Mouse (Mus musculus): ENCODE data around the gene 4931422A03Rik. TPM values are rescaled to one million over a fixed set of nuclear protein-coding genes. Genes with fewer than 3 reads are reported as not detected.
"Not testable (repeated sequence)": the region's sequence is repeated elsewhere in the genome, so short reads cannot be mapped to it uniquely, and the experiment has no call there.

The 4931422A03Rik gene
- polyA plus RNA-seq, 1 experiment from 2014 or later = 2.2 TPM

- H3K27me3 ChIP-seq (ENCODE audit: control insufficient read depth, insufficient read depth, low read length) = no peaks in the 10 kb centered on the region
- no peak overlapping the region for H3K4me2 ChIP-seq (ENCODE audit: low read depth, low read length)
- no peaks in the 10 kb centered on the region for H3K36me3 ChIP-seq (ENCODE audit: control insufficient read depth, insufficient read depth, low read length)
- no peak for ATAC-seq (ENCODE audit: insufficient read depth, low FRiP score)
- 30% methylated on average over 16 of the region's 16 CpGs for WGBS
- no peak overlapping the region for H3K9ac ChIP-seq (ENCODE audit: low read length)
- H3K9me3 ChIP-seq (replicated peaks; ENCODE audit: control insufficient read depth, low read length) = no peaks in the 10 kb centered on the region
- no peak overlapping the region for H3K4me3 ChIP-seq (replicated peaks; ENCODE audit: low read length)
- H3K4me1 ChIP-seq (ENCODE audit: control insufficient read depth, insufficient read depth, low read length) = no peaks in the 10 kb centered on the region
- no peak overlapping the region for H3K27ac ChIP-seq (ENCODE audit: low read length)
These were observed 25.3 kb downstream of the 4931422A03Rik start for GRCm38 (mm10) chr2:104002711-104003413.

- no peak for ATAC-seq (ENCODE audit: insufficient read depth, low FRiP score)
- no peak overlapping the region for H3K9ac ChIP-seq (ENCODE audit: low read length)
- H3K4me2 ChIP-seq (ENCODE audit: low read depth, low read length) = no peak overlapping the region
- no peaks in the 10 kb centered on the region for H3K4me1 ChIP-seq (ENCODE audit: control insufficient read depth, insufficient read depth, low read length)
- H3K9me3 ChIP-seq (replicated peaks; ENCODE audit: control insufficient read depth, low read length) = no peaks in the 10 kb centered on the region
- H3K4me3 ChIP-seq (replicated peaks; ENCODE audit: low read length) = no peak overlapping the region
- H3K27ac ChIP-seq (ENCODE audit: low read length) = no peak overlapping the region
- no peaks in the 10 kb centered on the region for H3K36me3 ChIP-seq (ENCODE audit: control insufficient read depth, insufficient read depth, low read length)
- WGBS = 75% methylated on average over 4 of the region's 4 CpGs
- H3K27me3 ChIP-seq (ENCODE audit: control insufficient read depth, insufficient read depth, low read length) = no peaks in the 10 kb centered on the region
These were observed 26.3 kb downstream of the 4931422A03Rik start for GRCm38 (mm10) chr2:104001861-104002260.

GRCm38 (mm10) chr2:104001076-104001475 is 27.1 kb downstream of the 4931422A03Rik start:
- H3K4me2 ChIP-seq (ENCODE audit: low read depth, low read length) = no peak overlapping the region
- ATAC-seq (ENCODE audit: insufficient read depth, low FRiP score) = no peak
- H3K9me3 ChIP-seq (replicated peaks; ENCODE audit: control insufficient read depth, low read length) = no peaks in the 10 kb centered on the region
- no peak overlapping the region for H3K4me3 ChIP-seq (replicated peaks; ENCODE audit: low read length)
- no peaks in the 10 kb centered on the region for H3K36me3 ChIP-seq (ENCODE audit: control insufficient read depth, insufficient read depth, low read length)
- 24% methylated on average over 2 of the region's 2 CpGs for WGBS
- no peaks in the 10 kb centered on the region for H3K27me3 ChIP-seq (ENCODE audit: control insufficient read depth, insufficient read depth, low read length)
- no peaks in the 10 kb centered on the region for H3K4me1 ChIP-seq (ENCODE audit: control insufficient read depth, insufficient read depth, low read length)
- no peak overlapping the region for H3K27ac ChIP-seq (ENCODE audit: low read length)
- no peak overlapping the region for H3K9ac ChIP-seq (ENCODE audit: low read length)

- no peak overlapping the region for H3K27ac ChIP-seq (ENCODE audit: low read length)
- H3K4me3 ChIP-seq (replicated peaks; ENCODE audit: low read length) = no peak overlapping the region
- H3K27me3 ChIP-seq (ENCODE audit: control insufficient read depth, insufficient read depth, low read length) = no peaks in the 10 kb centered on the region; the same call in 1 of the 2 replicates
- H3K9ac ChIP-seq (ENCODE audit: low read length) = no peak overlapping the region
- no peaks in the 10 kb centered on the region for H3K9me3 ChIP-seq (replicated peaks; ENCODE audit: control insufficient read depth, low read length)
- H3K36me3 ChIP-seq (ENCODE audit: control insufficient read depth, insufficient read depth, low read length) = no peaks in the 10 kb centered on the region
- WGBS = 38% methylated on average over 17 of the region's 17 CpGs
- ATAC-seq (ENCODE audit: insufficient read depth, low FRiP score) = no peak
- no peaks in the 10 kb centered on the region for H3K4me1 ChIP-seq (ENCODE audit: control insufficient read depth, insufficient read depth, low read length)
- H3K4me2 ChIP-seq (ENCODE audit: low read depth, low read length) = no peak overlapping the region
These were observed 35.4 kb downstream of the 4931422A03Rik start for GRCm38 (mm10) chr2:103992618-103993332.

- WGBS = 65% methylated on average over 9 of the region's 9 CpGs
- Histone ChIP-seq H3K9ac (ENCODE audit: low read length) (no peak overlapping the region), H3K27me3 (ENCODE audit: control insufficient read depth, insufficient read depth, low read length) (no peaks in the 10 kb centered on the region; the same call in 1 of the 2 replicates), H3K4me3 (replicated peaks; ENCODE audit: low read length) (no peak overlapping the region), H3K4me1 (ENCODE audit: control insufficient read depth, insufficient read depth, low read length) (no peaks in the 10 kb centered on the region), H3K4me2 (ENCODE audit: low read depth, low read length) (no peak overlapping the region), H3K27ac (ENCODE audit: low read length) (no peak overlapping the region), H3K9me3 (replicated peaks; ENCODE audit: control insufficient read depth, low read length) (no peaks in the 10 kb centered on the region), H3K36me3 (ENCODE audit: control insufficient read depth, insufficient read depth, low read length) (no peaks in the 10 kb centered on the region)
- no peak for ATAC-seq (ENCODE audit: insufficient read depth, low FRiP score)
These were observed 36.0 kb downstream of the 4931422A03Rik start for GRCm38 (mm10) chr2:103992162-103992561.

GRCm38 (mm10) chr2:103991303-103991702 is 36.9 kb downstream of the 4931422A03Rik start:
- no peak for ATAC-seq (ENCODE audit: insufficient read depth, low FRiP score)
- H3K9ac ChIP-seq (ENCODE audit: low read length) = no peak overlapping the region
- H3K27ac ChIP-seq (ENCODE audit: low read length) = no peak overlapping the region
- H3K27me3 ChIP-seq (ENCODE audit: control insufficient read depth, insufficient read depth, low read length) = no peaks in the 10 kb centered on the region; the same call in 1 of the 2 replicates
- no peaks in the 10 kb centered on the region for H3K36me3 ChIP-seq (ENCODE audit: control insufficient read depth, insufficient read depth, low read length)
- H3K4me1 ChIP-seq (ENCODE audit: control insufficient read depth, insufficient read depth, low read length) = no peaks in the 10 kb centered on the region
- no peaks in the 10 kb centered on the region for H3K9me3 ChIP-seq (replicated peaks; ENCODE audit: control insufficient read depth, low read length)
- H3K4me2 ChIP-seq (ENCODE audit: low read depth, low read length) = no peak overlapping the region
- H3K4me3 ChIP-seq (replicated peaks; ENCODE audit: low read length) = no peak overlapping the region

GRCm38 (mm10) chr2:103989724-103990123 is 38.4 kb downstream of the 4931422A03Rik start:
- no peak for ATAC-seq (ENCODE audit: insufficient read depth, low FRiP score)

GRCm38 (mm10) chr2:103987595-103987994 is 40.6 kb downstream of the 4931422A03Rik start:
- not testable (repeated sequence) for H3K27ac ChIP-seq (ENCODE audit: low read length); H3K9me3 ChIP-seq (replicated peaks; ENCODE audit: control insufficient read depth, low read length); H3K27me3 ChIP-seq (ENCODE audit: control insufficient read depth, insufficient read depth, low read length); H3K4me1 ChIP-seq (ENCODE audit: control insufficient read depth, insufficient read depth, low read length); H3K4me3 ChIP-seq (replicated peaks; ENCODE audit: low read length); H3K4me2 ChIP-seq (ENCODE audit: low read depth, low read length); H3K9ac ChIP-seq (ENCODE audit: low read length); H3K36me3 ChIP-seq (ENCODE audit: control insufficient read depth, insufficient read depth, low read length); ATAC-seq (ENCODE audit: insufficient read depth, low FRiP score)
- 61% methylated on average over 7 of the region's 8 CpGs for whole genome bisulfite sequencing

More at GRCm38 (mm10) chr2:103989724-103990123, 38.4 kb downstream of the 4931422A03Rik start:
- H3K27me3 ChIP-seq (ENCODE audit: control insufficient read depth, insufficient read depth, low read length) = no peaks in the 10 kb centered on the region; the same call in 1 of the 2 replicates
- H3K9me3 ChIP-seq (replicated peaks; ENCODE audit: control insufficient read depth, low read length) = no peaks in the 10 kb centered on the region
- H3K9ac ChIP-seq (ENCODE audit: low read length) = no peak overlapping the region
- H3K4me1 ChIP-seq (ENCODE audit: control insufficient read depth, insufficient read depth, low read length) = no peaks in the 10 kb centered on the region
- no peak overlapping the region for H3K4me3 ChIP-seq (replicated peaks; ENCODE audit: low read length)
- WGBS = 86% methylated on average over 6 of the region's 6 CpGs
- H3K36me3 ChIP-seq (ENCODE audit: control insufficient read depth, insufficient read depth, low read length) = no peaks in the 10 kb centered on the region
- no peak overlapping the region for H3K4me2 ChIP-seq (ENCODE audit: low read depth, low read length)
- H3K27ac ChIP-seq (ENCODE audit: low read length) = no peak overlapping the region

- H3K36me3 ChIP-seq (ENCODE audit: control insufficient read depth, insufficient read depth, low read length) = no peaks in the 10 kb centered on the region
- H3K4me1 ChIP-seq (ENCODE audit: control insufficient read depth, insufficient read depth, low read length) = no peaks in the 10 kb centered on the region
- H3K27ac ChIP-seq (ENCODE audit: low read length) = no peak overlapping the region
- WGBS = 81% methylated on average over 10 of the region's 10 CpGs
- no peaks in the 10 kb centered on the region for H3K9me3 ChIP-seq (replicated peaks; ENCODE audit: control insufficient read depth, low read length)
- H3K9ac ChIP-seq (ENCODE audit: low read length) = no peak overlapping the region
- no peaks in the 10 kb centered on the region; the same call in 1 of the 2 replicates for H3K27me3 ChIP-seq (ENCODE audit: control insufficient read depth, insufficient read depth, low read length)
- no peak overlapping the region for H3K4me2 ChIP-seq (ENCODE audit: low read depth, low read length)
- no peak overlapping the region for H3K4me3 ChIP-seq (replicated peaks; ENCODE audit: low read length)
- ATAC-seq (ENCODE audit: insufficient read depth, low FRiP score) = no peak
These were observed 45.0 kb downstream of the 4931422A03Rik start for GRCm38 (mm10) chr2:103983146-103983545.
